Mouse (Mus musculus) liver, embryonic 12.5 days (tissue): ENCODE data around the gene Atp6v1e1. TPM values are rescaled to one million over a fixed set of nuclear protein-coding genes. Genes with fewer than 3 reads are reported as not detected.

ENCODE experiments used
- ATAC-seq: fragments of 200-750 bp; cut with Nextera tagmentation; 2 replicates; pipeline ENCODE4 v1.8.0; 2017; ENCODE audit warnings: moderate number of reproducible peaks, mild to moderate bottlenecking, moderate library complexity
- H3K27ac ChIP-seq: fragments of 300-500 bp; sonication (generic); 2 replicates; pipeline ENCODE4 v1.5.1; 2016; ENCODE audit warnings: mild to moderate bottlenecking
- H3K27me3 ChIP-seq: fragments of 300-500 bp; sonication (generic); replicated peaks from 2 replicates; pipeline ENCODE4 v1.6.1; 2016; ENCODE audit warnings: mild to moderate bottlenecking, moderate library complexity
- H3K36me3 ChIP-seq: fragments of 300-500 bp; sonication (generic); 2 replicates; pipeline ENCODE4 v1.6.1; 2016; ENCODE audit warnings: mild to moderate bottlenecking, moderate library complexity
- H3K4me1 ChIP-seq: fragments of 300-500 bp; sonication (generic); 2 replicates; pipeline ENCODE4 v1.6.1; 2016
- H3K4me2 ChIP-seq: fragments of 300-500 bp; sonication (generic); 2 replicates; pipeline ENCODE4 v1.6.1; 2016; ENCODE audit warnings: mild to moderate bottlenecking, moderate library complexity
- H3K4me3 ChIP-seq: fragments of 300-500 bp; sonication (generic); 2 replicates; pipeline ENCODE4 v1.5.1; 2016; ENCODE audit warnings: mild to moderate bottlenecking, moderate library complexity
- H3K9ac ChIP-seq: fragments of 300-500 bp; sonication (generic); 2 replicates; pipeline ENCODE4 v1.6.1; 2016; ENCODE audit warnings: mild to moderate bottlenecking, moderate library complexity
- H3K9me3 ChIP-seq: fragments of 300-500 bp; sonication (generic); replicated peaks from 2 replicates; pipeline ENCODE4 v1.6.1; 2016; ENCODE audit warnings: mild to moderate bottlenecking, moderate library complexity
- WGBS: fragments of 180-500 bp; shearing (Covaris S2); methylation state at CpG from one replicate; pipeline ENCODE4 v1.1.7; 2016; ENCODE audit not compliant: insufficient replicate concordance; 5-methylcytosine and 5-hydroxymethylcytosine counted together
- polyA plus RNA-seq: library from polyadenylated mRNA; unstranded; fragments of >200 nt; fragmentation: Nextera tagmentation; extraction: Ambion mirVana; gene quantifications from 2 replicates; pipeline ENCODE4 v1.2.1, GENCODE M21; 2016

Gene Atp6v1e1
- polyA plus RNA-seq, 1 experiment from 2014 or later: 151 TPM

- Histone ChIP-seq H3K27me3 (no peaks in the 10 kb centered on the region), H3K4me2 (peak overlapping the region; percentile 74), H3K4me1 (peaks cover 74% of the 10 kb centered on the region), H3K36me3 (peaks cover 26% of the 10 kb centered on the region), H3K4me3 (peak overlapping the region; percentile 85), H3K9ac (peak overlapping the region; percentile 98), H3K27ac (peak overlapping the region; percentile 97), H3K9me3 (no peaks in the 10 kb centered on the region)
- peak; percentile 35 for ATAC-seq
- 2% methylated on average over 37 of the region's 37 CpGs for WGBS
These were observed 14.0 kb upstream of the Atp6v1e1 start for GRCm38 (mm10) chr6:120836389-120837151.

- WGBS: 2% methylated on average over 40 of the region's 40 CpGs
- ATAC-seq: peak; percentile 76
- Histone ChIP-seq H3K4me1 (peaks cover 77% of the 10 kb centered on the region), H3K27me3 (no peaks in the 10 kb centered on the region), H3K9ac (peak within 1 kb of the TSS; percentile 98), H3K9me3 (no peaks in the 10 kb centered on the region), H3K4me2 (peak within 1 kb of the TSS; percentile 74), H3K27ac (peak within 1 kb of the TSS; percentile 97), H3K36me3 (peaks cover 23% of the 10 kb centered on the region), H3K4me3 (peak within 1 kb of the TSS; percentile 85)
These were observed 13.1 kb upstream of the Atp6v1e1 start, which contains the start of gene Bcl2l13 for GRCm38 (mm10) chr6:120835474-120836374. Bcl2l13 (plus strand) TSS chr6:120836212.

GRCm38 (mm10) chr6:120834766-120835321 lies 12.3 kb upstream of the Atp6v1e1 start:
- H3K9me3 ChIP-seq: no peaks in the 10 kb centered on the region
- H3K27me3 ChIP-seq: no peaks in the 10 kb centered on the region
- H3K4me3 ChIP-seq: peak overlapping the region; percentile 85; the same call in 1 of the 2 replicates
- peak overlapping the region; percentile 2; the same call in 1 of the 2 replicates for H3K9ac ChIP-seq
- H3K4me2 ChIP-seq: peak overlapping the region; percentile 74
- H3K4me1 ChIP-seq: peaks cover 78% of the 10 kb centered on the region
- peak overlapping the region; percentile 97 for H3K27ac ChIP-seq
- H3K36me3 ChIP-seq: peaks cover 14% of the 10 kb centered on the region
- no peak for ATAC-seq
- 18% methylated on average over 4 of the region's 4 CpGs for WGBS

GRCm38 (mm10) chr6:120832097-120832496 lies 9.5 kb upstream of the Atp6v1e1 start:
- H3K27ac ChIP-seq: peak overlapping the region; percentile 98
- no peak overlapping the region for H3K4me3 ChIP-seq
- peak; percentile 70 for ATAC-seq
- H3K27me3 ChIP-seq: no peaks in the 10 kb centered on the region
- peaks cover 74% of the 10 kb centered on the region for H3K4me1 ChIP-seq
- H3K9me3 ChIP-seq: no peaks in the 10 kb centered on the region
- WGBS: 17% methylated on average over 4 of the region's 4 CpGs
- H3K9ac ChIP-seq: peak overlapping the region; percentile 62; the same call in 1 of the 2 replicates
- H3K4me2 ChIP-seq: peak overlapping the region; percentile 57
- H3K36me3 ChIP-seq: no peaks in the 10 kb centered on the region

GRCm38 (mm10) chr6:120830866-120831608 lies 8.4 kb upstream of the Atp6v1e1 start:
- Histone ChIP-seq H3K4me1 (peaks cover 74% of the 10 kb centered on the region), H3K27me3 (no peaks in the 10 kb centered on the region), H3K4me3 (peak overlapping the region; percentile 16; the same call in 1 of the 2 replicates), H3K9ac (peak overlapping the region; percentile 62), H3K9me3 (no peaks in the 10 kb centered on the region), H3K27ac (peak overlapping the region; percentile 98), H3K4me2 (peak overlapping the region; percentile 57), H3K36me3 (no peaks in the 10 kb centered on the region)
- peak; percentile 70 for ATAC-seq
- 21% methylated on average over 4 of the region's 4 CpGs for WGBS

GRCm38 (mm10) chr6:120830056-120830455 lies 7.5 kb upstream of the Atp6v1e1 start:
- Histone ChIP-seq H3K36me3 (no peaks in the 10 kb centered on the region), H3K27me3 (no peaks in the 10 kb centered on the region), H3K27ac (peak overlapping the region; percentile 98), H3K4me3 (no peak overlapping the region), H3K4me1 (peaks cover 71% of the 10 kb centered on the region), H3K4me2 (0 out of 2 replicates have a peak overlapping the region, but pooled peaks have one; percentile 57), H3K9me3 (no peaks in the 10 kb centered on the region), H3K9ac (no peak overlapping the region)
- WGBS: 41% methylated on average over 1 of the region's 1 CpGs
- peak; percentile 77 for ATAC-seq

- no peak for ATAC-seq
- peaks cover 24% of the 10 kb centered on the region for H3K36me3 ChIP-seq
- H3K4me2 ChIP-seq: peak overlapping the region; percentile 57
- no peaks in the 10 kb centered on the region for H3K27me3 ChIP-seq
- 58% methylated on average over 10 of the region's 10 CpGs for WGBS
- no peaks in the 10 kb centered on the region for H3K9me3 ChIP-seq
- H3K27ac ChIP-seq: peak overlapping the region; percentile 95
- H3K4me3 ChIP-seq: peak overlapping the region; percentile 81
- peaks cover 43% of the 10 kb centered on the region for H3K4me1 ChIP-seq
- H3K9ac ChIP-seq: peak overlapping the region; percentile 50
These were observed 483 bp upstream of the Atp6v1e1 start for GRCm38 (mm10) chr6:120822937-120823614.

GRCm38 (mm10) chr6:120821715-120822114 lies 878 bp downstream of the Atp6v1e1 start:
- WGBS: 29% methylated on average over 5 of the region's 5 CpGs
- Histone ChIP-seq H3K27ac (peak overlapping the region; percentile 95), H3K4me1 (peaks cover 42% of the 10 kb centered on the region), H3K36me3 (peaks cover 36% of the 10 kb centered on the region), H3K4me2 (peak overlapping the region; percentile 83), H3K9me3 (peaks cover 7% of the 10 kb centered on the region; the same call in 1 of the 2 replicates), H3K4me3 (peak overlapping the region; percentile 81), H3K9ac (peak overlapping the region; percentile 86), H3K27me3 (no peaks in the 10 kb centered on the region)
- ATAC-seq: no peak

GRCm38 (mm10) chr6:120820941-120821340 lies 1.7 kb downstream of the Atp6v1e1 start:
- H3K27ac ChIP-seq: peak overlapping the region; percentile 95
- H3K4me1 ChIP-seq: peaks cover 42% of the 10 kb centered on the region
- no peaks in the 10 kb centered on the region for H3K27me3 ChIP-seq
- WGBS: 63% methylated on average over 1 of the region's 1 CpGs
- H3K36me3 ChIP-seq: peaks cover 36% of the 10 kb centered on the region
- peak; percentile 58 for ATAC-seq
- peaks cover 7% of the 10 kb centered on the region; the same call in 1 of the 2 replicates for H3K9me3 ChIP-seq
- H3K4me3 ChIP-seq: peak overlapping the region; percentile 81
- peak overlapping the region; percentile 86 for H3K9ac ChIP-seq
- H3K4me2 ChIP-seq: peak overlapping the region; percentile 83

- H3K4me2 ChIP-seq: peak overlapping the region; percentile 83
- WGBS: 63% methylated on average over 5 of the region's 5 CpGs
- H3K9ac ChIP-seq: peak overlapping the region; percentile 86
- H3K4me1 ChIP-seq: peaks cover 39% of the 10 kb centered on the region
- peak overlapping the region; percentile 95; the same call in 1 of the 2 replicates for H3K27ac ChIP-seq
- H3K36me3 ChIP-seq: peaks cover 36% of the 10 kb centered on the region
- no peak for ATAC-seq
- H3K4me3 ChIP-seq: peak overlapping the region; percentile 81
- H3K9me3 ChIP-seq: peaks cover 7% of the 10 kb centered on the region; the same call in 1 of the 2 replicates
- no peaks in the 10 kb centered on the region for H3K27me3 ChIP-seq
These were observed 2.4 kb downstream of the Atp6v1e1 start for GRCm38 (mm10) chr6:120820144-120820543.
